Mouse (Mus musculus) ovary, adult 2 months (tissue): ENCODE results near the gene Olfr148. TPM values are rescaled to one million over a fixed set of nuclear protein-coding genes. Genes with fewer than 3 reads are reported as not detected.

ENCODE experiments used
- polyA plus RNA-seq: library from polyadenylated mRNA; depleted of rRNA; stranded (reverse); fragments of >200 nt; gene quantifications from 2 replicates; pipeline ENCODE4 v1.2.3, GENCODE M21; 2012; rRNA removed

Olfr148 gene
- polyA plus RNA-seq, result not detected in 2 replicates

GRCm38 (mm10) chr9:39610355-39610754, at the start of gene Olfr148:
TSS of gene Olfr148 (plus strand) at chr9:39610655.

GRCm38 (mm10) chr9:39575469-39575868, 35.0 kb upstream of the Olfr148 start, which contains the start of gene Olfr959:
TSS of gene Olfr959 (minus strand) at chr9:39575569.

GRCm38 (mm10) chr9:39603999-39604453, 6.4 kb upstream of the Olfr148 start, which contains the start of gene AW551984:
TSS of gene AW551984 (minus strand) at chr9:39604403.

GRCm38 (mm10) chr9:39621073-39621472, 10.6 kb downstream of the Olfr148 start, which contains the start of gene Olfr960:
TSS of gene Olfr960 (plus strand) at chr9:39621373.

GRCm38 (mm10) chr9:39644785-39645184, 34.3 kb downstream of the Olfr148 start, which contains the start of gene Olfr961:
TSS of gene Olfr961 (plus strand) at chr9:39645085.

Other genes starting within 250 kb of the Olfr148 start
- not detected in 2 replicates for gene Olfr951, start 223.2 kb upstream of the Olfr148 start, polyA plus RNA-seq
- gene Olfr952, start 183.5 kb upstream of the Olfr148 start, polyA plus RNA-seq, result not detected in 2 replicates
- not detected in 2 replicates for gene Olfr954, start 154.0 kb upstream of the Olfr148 start, polyA plus RNA-seq
- not detected in 2 replicates for gene Olfr955, start 138.7 kb upstream of the Olfr148 start, polyA plus RNA-seq
- not detected in 2 replicates for gene Olfr44, start 116.7 kb upstream of the Olfr148 start, polyA plus RNA-seq
- gene Olfr957, start 94.8 kb upstream of the Olfr148 start, polyA plus RNA-seq, result not detected in 2 replicates
- not detected in 2 replicates for gene Olfr958, start 56.6 kb upstream of the Olfr148 start, polyA plus RNA-seq
- gene Olfr959, start 35.1 kb upstream of the Olfr148 start, polyA plus RNA-seq, result not detected in 2 replicates
- gene AW551984, start 6.3 kb upstream of the Olfr148 start, polyA plus RNA-seq, result 2.6 and 7.9 TPM in 2 replicates
- not detected in 2 replicates for gene Olfr960, start 10.7 kb downstream of the Olfr148 start, polyA plus RNA-seq
- not detected in 2 replicates for gene Olfr961, start 34.4 kb downstream of the Olfr148 start, polyA plus RNA-seq
- gene Olfr963, start 56.5 kb downstream of the Olfr148 start, polyA plus RNA-seq, result not detected in 2 replicates
- gene Olfr149, start 96.5 kb downstream of the Olfr148 start, polyA plus RNA-seq, result not detected in 2 replicates
- not detected in 2 replicates for gene Olfr965, start 100.7 kb downstream of the Olfr148 start, polyA plus RNA-seq
- not detected in 2 replicates for gene Olfr150, start 120.3 kb downstream of the Olfr148 start, polyA plus RNA-seq
- not detected in 2 replicates for gene Olfr967, start 135.6 kb downstream of the Olfr148 start, polyA plus RNA-seq
- gene Olfr968, start 172.6 kb downstream of the Olfr148 start, polyA plus RNA-seq, result not detected in 2 replicates
- not detected in 2 replicates for gene Olfr969, start 180.3 kb downstream of the Olfr148 start, polyA plus RNA-seq
- gene Olfr970, start 198.2 kb downstream of the Olfr148 start, polyA plus RNA-seq, result not detected in 2 replicates
- gene Olfr971, start 226.2 kb downstream of the Olfr148 start, polyA plus RNA-seq, result not detected in 2 replicates